Mouse (Mus musculus) spleen, postnatal 14 days (tissue): ENCODE results near the gene Nr2f2.

Experiments used
- DNase-seq, 2 experiments: peaks; one replicate each; pipeline ENCODE4 v3.0.0; 2021 to 2022; ENCODE audit warnings: low spot score in 2 of 2

Gene Nr2f2

DNA sequence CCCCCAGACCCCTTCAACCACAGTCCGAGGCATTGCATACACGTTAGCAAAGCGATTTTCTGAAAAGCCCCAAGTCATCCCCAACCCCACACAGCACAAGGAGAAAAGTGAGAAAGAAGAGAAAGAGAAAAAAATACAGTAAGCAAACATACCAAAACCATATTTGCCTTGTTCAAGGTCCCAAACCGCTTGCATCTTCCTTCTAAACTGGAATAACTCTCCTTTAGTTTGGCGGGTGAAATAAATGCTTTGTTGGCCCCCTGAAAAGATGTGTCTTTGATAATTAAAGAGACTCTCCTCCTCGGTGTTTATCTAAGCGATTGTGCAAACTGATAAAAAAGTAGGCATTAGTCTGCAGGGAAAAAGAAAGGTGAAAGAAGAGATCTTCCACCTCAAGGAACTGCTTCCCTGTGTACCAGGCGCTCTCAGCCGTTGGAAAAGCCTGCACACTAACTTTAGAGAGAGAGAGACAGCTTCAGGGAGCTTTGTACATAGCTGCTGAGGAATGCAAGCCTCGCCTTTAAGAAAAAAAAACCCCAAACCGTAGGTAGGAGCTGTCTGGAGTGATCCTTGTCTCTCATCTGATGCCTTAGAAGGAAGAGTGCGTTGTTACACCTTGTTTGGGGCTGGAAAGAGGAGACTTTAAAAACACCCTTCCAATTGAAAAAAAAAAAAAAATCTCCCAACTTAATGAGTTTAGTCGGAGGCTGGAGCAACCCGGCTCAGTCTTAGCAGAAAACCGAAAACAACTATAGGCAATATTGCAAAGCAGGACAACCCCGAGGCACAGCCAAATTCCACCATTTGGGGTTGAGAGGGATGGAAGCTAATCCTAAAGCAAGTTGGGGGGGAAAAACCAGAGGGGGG lies at the start of gene Nr2f2:
Nr2f2 (minus strand) TSS at position 795 of the 867 bp plus-strand sequence.
- DNase-seq, result no peak

DNA sequence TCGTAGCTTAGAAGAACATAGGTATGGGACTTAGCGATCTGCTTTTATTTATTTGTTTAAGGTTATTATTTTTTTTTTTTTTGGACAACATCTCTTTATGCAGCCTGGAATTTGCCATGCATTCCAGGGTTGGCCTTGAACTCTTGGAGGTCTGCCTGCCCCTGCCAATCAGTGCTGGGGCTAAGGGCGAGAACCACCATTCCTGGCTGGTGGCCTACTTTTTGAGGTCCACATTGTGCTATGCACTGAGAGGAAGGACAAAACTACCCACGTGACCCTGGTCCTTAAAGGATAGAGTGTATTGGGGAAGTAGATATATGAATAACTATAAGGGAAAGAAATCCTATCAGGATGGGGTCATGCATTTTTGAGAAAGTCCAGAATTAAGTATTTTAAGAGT lies 47.9 kb upstream of the Nr2f2 start:
- DNase-seq, result no peak

DNA sequence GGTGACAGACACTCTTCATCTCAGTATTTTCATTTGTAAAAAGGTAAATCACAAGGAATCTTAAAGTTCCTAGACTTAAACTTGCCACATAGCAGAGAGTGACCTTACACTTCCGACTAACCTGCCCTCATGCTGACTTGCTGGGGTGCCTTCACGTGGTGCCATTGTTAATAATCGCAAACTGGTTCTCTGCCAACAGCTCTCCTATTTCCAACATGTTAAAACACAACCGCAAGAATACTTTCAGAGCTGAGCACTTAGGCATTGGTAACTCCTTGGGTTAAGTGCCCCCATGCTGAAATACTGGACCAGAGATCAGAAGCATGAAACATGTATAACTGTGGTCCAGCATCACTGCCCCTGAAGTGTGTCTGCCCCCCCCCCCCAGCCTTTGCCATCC lies 47.1 kb upstream of the Nr2f2 start:
- DNase-seq, result no peak

DNA sequence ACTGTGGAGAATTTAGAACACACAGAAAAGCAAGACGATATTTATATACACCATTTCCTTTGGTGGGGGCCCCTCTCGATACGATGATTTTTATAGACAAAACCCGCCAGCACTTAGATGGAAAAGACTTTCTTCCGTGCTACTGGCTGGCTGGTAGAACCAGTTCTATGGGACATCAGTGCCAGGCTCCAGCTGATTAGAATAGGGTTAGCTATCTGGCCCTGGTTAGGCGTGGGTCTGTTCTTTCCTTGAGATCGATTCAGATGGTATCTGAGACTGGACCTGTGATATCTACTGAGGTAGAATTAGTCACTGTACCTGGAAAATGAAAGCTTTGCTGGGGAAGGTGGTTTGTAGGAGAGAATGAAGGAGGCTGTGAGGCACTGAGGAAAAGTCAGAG lies 46.4 kb upstream of the Nr2f2 start:
- DNase-seq, result no peak

DNA sequence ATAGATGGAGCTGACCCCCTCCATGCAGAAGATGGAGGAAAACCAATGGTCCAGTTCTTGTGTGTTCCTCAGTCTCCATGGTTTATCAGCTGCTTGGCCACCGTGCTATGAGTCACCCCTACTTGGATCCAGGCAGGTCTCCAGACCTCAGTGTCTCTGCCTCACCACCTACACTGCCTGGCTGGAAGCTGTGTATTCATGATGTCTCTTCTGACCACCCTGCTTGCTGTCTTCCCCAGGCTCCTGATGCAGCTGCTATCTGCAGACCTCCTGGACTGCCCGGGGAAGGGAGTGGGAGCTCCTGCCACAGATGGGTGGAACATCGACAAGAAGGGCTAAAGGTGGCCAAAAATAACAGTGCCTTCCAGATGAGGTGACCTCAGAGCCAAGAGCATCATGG lies 43.8 kb upstream of the Nr2f2 start:
- no peak for DNase-seq

DNA sequence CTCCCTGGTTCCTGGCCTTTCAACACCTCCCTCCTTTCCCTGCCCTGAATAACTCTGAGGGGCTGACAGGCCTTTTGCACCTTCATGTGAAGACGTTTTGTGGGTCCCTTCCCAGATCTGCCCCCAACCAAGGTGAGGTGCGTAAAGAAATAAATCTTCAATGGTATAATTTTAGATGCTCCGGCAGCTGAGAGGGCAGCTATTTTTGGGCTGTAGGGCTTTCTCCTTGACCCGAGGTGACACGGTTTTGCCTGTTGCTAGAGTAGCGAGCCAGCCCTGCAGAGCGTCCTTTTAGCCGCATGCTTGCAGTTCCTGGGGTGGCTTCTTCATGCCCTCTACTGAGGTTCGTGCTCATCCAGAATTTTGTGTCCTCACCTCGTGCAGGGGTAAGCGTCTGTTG lies 43.4 kb upstream of the Nr2f2 start:
- no peak for DNase-seq

DNA sequence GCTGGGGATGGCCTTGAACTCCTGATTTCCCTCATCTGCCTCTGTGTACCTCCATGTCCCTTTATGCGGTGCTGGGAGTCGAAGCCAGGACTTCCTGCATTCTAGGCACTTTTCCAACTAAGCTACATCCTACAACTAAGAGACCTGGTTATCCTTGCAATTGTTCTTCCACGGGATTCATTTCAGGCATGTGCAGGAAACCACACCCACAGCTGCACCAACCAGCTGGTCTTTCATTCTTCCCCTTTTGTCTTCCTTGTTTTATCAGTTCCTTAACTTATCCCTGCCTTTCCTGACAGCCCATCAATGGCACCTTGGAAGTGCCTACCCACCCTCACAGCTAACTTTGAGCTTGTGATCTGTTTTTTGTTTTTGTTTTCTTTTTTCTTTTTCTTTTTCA lies 42.3 kb upstream of the Nr2f2 start:
- no peak for DNase-seq

DNA sequence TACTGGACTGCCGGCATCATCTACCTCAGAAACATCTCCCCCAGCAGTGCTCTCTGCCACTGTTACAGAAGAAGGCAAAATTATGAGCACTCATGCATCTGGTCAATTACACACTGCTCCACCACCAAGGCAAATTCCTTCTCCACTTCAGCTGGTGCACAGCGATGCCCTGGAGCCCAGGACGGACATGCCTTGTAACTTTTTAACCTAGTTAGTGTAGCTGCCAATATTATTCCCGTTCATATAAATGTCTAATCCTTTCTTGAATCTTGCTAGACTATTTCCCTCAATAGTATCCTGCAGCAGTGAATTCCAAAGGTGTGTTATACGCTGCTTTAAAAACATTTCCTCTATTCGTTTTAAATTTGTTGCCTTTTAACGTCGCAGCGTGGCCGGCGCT lies 40.6 kb upstream of the Nr2f2 start:
- DNase-seq, result no peak

DNA sequence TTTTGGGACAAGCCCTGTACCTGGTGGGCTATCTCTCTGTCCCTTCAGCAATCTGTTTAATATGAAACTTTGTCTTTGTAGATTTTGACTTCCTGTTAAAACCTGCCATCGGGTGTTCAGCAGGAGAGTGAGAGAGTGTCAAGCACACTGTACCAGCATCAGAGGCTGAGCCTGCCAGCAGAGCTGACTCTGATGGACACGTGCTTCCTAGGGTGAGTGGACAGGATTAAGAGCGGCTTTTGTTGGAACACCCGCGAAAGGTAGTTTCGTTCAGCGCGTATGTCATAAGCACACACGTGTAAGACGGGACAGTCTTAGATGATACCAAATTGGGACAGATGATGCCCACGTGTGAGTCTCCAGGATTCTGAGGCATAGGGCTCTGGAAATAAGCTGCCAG lies 40.0 kb upstream of the Nr2f2 start:
- no peak for DNase-seq

DNA sequence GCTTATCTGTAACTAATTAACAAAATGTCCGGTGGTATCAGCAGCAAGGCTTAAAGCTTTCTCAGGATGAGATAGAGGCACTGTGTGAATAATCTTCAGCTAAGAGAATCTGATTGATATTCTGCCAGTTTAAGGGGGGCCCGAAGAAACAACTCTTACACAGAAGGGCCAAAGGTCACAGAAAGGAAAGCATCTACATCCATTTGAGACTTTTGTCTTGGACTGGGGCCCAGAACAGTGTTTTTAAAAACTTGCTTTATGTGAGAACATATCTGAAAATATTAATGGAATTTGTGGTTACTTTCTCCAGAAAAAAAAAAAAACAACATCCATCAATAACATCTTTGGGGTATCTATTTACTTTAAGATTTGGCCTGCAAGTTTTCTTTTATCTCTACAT lies 38.9 kb upstream of the Nr2f2 start:
- no peak for DNase-seq

DNA sequence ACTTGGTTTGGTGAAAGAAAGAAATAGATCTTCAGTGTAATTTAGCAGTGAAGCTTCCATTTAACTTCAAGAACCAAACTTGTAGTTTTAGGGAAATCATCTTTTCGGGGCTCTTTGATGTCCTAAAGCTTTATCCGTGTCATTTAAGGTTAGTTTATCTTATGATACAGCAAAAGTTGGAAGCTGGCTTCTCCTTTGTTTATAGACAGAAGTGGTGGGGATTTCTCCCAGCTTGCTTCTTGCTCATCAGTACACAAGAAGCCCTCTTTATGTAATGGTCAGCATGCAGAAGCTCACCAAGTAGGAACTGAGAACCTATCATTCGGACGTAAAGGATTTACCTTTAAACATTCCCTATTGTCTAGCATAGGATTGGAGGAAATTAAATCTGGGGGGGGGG lies 16.3 kb upstream of the Nr2f2 start:
- DNase-seq, result no peak

DNA sequence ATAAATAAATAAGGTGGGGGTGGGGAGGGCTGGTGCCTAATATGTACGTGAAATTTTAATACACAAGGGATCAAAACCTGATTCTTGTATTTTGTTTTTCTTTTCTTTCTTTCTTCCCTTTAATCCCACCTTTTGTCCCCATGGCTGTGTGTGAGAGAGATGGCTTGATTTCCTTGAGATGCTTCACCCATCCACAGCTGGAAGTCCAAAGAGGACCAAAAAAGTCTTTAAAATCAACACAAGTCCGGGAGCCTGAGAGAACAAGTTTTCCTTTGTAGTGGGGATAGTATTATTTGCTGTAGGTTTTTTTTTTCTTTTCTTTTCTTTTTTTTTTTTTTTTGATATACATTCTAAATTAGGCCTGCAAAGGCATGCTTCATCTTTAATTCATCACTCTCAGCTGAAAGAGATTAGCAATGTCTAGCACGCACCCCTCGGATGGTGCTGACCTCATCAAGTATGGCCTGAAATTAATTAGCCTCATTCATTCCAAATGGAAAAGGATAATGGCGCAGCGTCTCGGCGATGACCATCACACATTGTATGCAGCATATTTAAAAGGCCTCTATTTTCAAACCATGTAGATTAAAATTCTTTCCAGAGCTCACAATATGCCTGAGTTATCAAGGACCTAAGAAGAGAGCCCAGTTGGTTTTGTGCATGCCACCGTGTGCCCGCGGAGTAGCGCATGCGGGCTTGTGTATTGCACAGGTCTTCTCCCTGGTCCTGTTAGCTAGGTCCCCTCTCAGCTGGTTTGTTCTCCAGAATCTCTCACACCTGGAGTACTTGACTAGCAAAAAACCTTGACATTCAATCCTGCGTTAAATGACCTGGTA lies 15.1 kb upstream of the Nr2f2 start:
- DNase-seq, result no peak

DNA sequence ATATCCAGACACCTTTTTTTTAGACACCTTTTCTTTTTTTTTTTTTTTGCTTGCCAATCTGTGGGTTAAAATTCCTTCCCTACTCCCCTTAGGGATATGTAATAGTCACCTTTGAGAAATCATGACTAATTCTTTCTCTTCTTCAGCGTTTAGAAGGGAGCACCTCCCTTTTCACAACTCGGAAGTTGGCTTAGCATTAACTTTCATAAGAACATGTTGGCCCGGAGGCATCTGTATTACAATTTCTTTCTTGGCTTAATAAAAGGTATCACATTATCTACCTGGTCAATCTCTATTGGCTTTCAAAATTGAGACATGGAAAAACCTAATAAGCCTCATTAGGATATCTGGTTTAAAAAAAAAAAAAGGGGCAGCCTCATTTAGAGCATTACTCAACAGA lies 14.4 kb upstream of the Nr2f2 start:
- no peak for DNase-seq

DNA sequence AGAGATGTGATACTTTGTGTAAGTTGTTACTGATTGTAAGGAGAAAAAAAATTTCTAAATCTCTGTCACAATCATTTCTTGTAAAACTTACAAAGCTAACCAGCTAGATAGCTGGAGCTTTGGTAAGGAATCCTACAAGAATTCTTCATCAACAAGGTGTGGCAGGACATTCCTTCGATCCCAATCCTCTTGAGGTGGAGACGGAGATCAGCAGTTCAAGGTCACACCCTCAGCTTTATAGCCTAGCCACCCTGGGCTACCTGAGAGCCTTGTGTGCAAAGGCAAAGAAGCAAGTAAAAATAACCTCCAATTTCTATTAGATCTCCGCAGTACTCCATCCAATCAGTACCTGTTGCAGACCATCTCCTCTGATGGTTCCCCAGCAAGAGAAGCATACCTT lies 13.7 kb upstream of the Nr2f2 start:
- no peak for DNase-seq

DNA sequence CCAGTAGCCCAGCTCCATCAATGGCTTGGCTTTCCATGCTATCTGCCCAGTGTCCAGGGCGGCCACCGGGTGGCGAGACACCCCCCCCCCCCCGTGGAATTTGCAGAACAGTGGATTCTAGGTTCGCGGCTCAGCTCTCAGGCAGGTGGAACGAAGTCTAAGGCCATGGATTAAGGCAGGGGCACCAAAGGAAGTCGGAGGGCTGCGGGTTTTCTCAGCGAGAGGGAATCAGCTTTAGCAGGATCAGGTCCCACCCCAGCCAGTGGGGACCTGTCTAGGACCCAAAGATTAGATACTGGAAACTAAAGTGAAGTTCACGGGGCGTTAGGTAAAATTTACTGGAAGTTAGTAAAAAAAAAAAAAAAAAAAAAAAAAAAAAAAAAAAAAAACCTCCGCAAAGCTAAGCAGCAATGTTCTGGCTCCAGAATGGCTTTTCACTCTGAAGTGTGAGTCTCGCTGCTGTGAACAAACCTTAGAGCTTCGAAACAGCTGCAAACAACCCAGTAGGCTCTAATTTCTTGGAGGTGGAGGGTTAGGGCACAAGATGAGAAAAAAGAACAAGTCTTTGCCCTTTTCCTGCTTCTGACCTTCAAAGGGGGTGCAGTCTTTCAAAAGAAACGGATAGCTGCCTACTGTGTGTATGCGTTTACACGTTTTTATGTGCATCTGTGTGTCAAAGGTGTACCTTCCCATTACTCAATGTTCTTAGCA lies 4.2 kb upstream of the Nr2f2 start:
- DNase-seq, result no peak

DNA sequence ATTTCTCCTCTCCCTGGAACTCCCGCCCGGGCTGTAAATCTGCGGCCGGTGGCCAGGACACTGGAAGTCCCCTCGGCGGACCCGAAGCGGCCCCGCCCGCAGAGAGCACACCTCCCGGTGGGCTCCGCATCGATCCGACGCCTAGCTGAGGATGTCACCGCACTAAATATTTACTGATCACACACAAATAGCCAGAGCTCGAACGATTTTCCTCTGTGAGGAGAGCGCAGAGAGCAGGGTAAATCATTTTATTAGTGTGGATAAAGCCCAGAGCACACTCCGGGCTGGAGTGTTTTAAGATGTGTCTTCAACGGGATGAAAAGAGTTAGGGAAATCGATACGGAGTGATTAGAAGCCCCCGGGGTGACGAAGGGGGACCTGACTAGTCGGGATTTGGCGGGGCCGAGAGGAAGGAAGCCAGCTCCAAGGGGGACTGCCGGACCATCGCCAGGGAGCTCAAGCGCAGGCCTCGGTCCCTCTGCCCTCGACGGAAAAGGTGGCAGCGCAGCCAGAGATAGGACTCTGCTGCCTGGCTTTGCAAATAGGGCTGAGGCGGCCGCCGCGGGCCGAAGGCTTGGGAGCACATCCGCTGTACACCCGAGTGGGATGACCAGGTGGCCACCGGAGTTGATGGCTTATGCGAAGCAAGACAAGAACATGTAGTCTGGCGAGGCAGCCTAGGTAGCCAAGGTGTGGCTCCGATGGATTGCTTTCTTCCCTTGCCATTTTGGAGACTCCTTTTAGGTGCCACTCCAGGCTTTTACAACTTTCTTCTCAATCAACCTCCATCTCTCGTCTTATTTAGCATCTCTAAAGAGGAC lies 3.4 kb upstream of the Nr2f2 start:
- DNase-seq, result no peak

DNA sequence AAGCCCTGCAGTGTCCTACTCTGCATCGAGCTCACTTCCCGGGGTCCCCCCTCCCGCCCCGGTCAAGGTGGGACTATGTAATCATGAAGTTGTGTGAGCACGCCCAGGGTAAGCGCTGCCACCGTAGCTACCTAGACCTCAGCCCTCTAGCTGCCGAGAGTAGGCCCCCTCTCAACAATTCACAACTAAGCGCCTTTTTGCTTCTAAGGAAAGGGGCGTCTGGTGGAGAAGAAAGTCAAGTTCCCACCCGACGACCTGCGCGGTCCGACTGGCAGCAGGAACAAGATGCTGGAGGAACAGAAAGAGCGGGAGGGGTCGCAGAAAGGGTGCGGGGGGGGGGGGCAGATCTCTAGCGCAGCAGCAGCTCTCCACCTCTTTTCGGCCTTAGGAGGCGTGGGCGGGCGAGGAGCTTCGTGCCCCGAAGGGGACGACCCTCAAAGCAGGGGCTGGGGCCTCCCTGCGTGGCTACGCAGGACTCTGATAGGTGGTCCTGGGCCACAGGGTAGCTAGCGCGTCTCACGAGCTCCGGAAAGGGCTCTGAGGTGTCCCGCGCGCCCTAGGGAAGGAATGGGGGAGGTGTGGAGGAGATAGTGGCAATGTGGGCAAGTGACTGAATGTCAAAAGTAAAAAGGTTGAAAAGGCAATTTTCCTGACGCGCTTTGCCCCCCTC lies 2.7 kb upstream of the Nr2f2 start:
- no peak for DNase-seq

DNA sequence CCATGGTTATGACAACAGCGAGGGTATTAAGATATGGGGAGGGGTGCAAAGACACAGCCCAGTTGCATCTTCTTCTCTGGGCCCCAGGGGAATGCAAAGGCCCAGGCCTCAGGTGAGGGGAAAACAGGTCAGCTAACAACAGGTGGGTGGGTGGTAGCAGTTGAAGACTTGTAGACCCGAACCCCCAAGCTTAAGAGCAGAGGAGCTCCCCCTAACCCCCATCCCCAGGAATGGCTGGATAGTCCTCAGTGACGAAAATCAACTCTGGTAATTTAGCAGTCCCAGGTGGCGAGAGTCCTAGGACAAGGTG lies 2.2 kb upstream of the Nr2f2 start:
- no peak for DNase-seq

DNA sequence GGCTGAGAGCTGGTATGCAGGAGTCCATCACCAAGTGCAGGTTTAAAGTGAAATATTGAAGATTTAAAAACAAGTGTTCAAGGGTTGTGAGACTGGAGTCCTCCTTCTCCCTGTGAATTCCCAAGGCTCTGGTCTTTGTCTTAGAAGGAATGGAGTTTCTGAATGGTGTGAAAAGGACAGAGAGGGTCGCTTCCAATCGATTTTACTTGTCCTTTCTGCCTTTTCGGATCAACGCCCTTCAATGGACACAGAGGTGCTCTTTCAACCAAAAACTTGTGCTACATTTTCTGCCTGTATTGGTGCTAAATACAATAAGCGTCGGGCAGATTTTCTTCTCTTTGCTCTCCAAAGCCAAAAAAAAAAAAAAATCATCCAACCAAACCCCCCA lies 1.7 kb upstream of the Nr2f2 start:
- no peak for DNase-seq

DNA sequence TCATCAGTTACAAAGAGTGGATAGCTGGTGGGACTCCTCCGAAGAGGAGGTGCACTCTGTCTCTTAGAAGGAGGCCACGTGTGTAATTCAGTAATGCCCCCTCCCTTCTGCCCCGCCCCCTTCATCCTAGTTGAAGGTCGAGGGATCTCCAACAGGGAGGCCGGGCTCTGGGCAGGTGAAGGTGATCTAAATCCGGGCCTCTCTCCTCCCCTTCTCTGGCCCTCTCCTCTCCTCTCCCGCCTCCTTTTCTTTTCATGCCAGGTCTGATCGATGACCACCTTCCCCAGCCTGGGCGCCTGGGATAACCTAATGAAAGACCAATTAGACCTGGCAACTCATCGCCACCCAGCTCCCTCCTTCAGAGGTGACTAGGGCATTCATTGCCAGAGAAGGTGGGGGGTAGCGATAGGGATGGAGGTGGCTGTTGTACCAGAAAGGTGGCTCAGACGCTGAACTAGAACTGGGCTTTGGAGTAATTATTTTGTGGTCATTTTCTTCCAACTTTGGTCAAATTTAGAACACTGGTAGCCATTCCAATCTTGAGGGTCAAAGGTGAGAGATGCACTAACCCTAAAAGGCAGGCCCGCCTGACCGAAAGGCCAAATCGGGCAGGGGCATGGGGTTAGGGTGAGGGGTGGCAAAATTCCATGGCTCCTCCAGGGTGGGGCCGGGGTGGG lies 1.2 kb upstream of the Nr2f2 start:
- DNase-seq, result no peak

DNA sequence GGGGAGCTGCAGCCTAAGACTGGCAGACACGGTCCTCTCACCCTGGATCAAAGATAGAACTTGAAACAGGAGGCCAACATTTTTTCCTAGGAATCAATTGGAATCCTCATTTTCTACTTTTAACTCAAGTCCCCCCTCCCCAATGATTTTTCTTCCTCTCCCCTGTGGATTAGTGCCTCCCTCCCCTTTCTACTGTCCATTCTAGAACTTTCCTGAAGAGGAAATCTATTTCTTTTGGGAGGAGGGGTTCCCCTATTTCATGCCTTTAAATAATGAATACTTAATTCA lies 217 bp upstream of the Nr2f2 start:
- DNase-seq, result no peak
